ENCODE assay signal across 8 mouse cellular contexts in genomic region chr16:33580736-33581241, GRCm38 (mm10).
DNase-seq lines count a peak whose midpoint lies in the region; ATAC-seq lines count a peak whose summit lies in the region.

No protein-coding gene starts in this region.

- no peaks in the 10 kb centered on the region for H3K27me3 ChIP-seq in heart, embryonic 12.5 days (replicated peaks)
- no peaks in the 10 kb centered on the region for H3K27me3 ChIP-seq in kidney, embryonic 14.5 days (ENCODE audit: control insufficient read depth, insufficient read depth, low read length)

- peak; percentile 58 for DNase-seq in brain, adult 2 months (ENCODE audit: low read depth, low spot score)
- DNase-seq in cerebellum, postnatal 36 days: peak; percentile 41 to 45
- peak; percentile 85 for DNase-seq in lung, postnatal 10 days
- no peak for DNase-seq in thymus, postnatal 0 days (ENCODE audit: low spot score)
- DNase-seq in frontal cortex, postnatal 10 days (ENCODE audit: low spot score in 2 of 2): no peak
- no peak for DNase-seq in spleen, postnatal 10 days (ENCODE audit: low spot score in 2 of 2)

- no peak overlapping the region for H3K4me3 ChIP-seq in heart, embryonic 12.5 days
- no peak overlapping the region for H3K4me3 ChIP-seq in kidney, embryonic 14.5 days (ENCODE audit: low read length)

- H3K4me1 ChIP-seq in heart, embryonic 12.5 days (replicated peaks): peaks cover 92% of the 10 kb centered on the region
- peaks cover 52% of the 10 kb centered on the region for H3K4me1 ChIP-seq in kidney, embryonic 14.5 days (ENCODE audit: control insufficient read depth, insufficient read depth, low read length)

- peak overlapping the region; percentile 28 for H3K4me2 ChIP-seq in heart, embryonic 12.5 days
- H3K4me2 ChIP-seq in kidney, embryonic 14.5 days (replicated peaks; ENCODE audit: low read depth, low read length): no peak overlapping the region

- peak; percentile 82 for ATAC-seq in heart, embryonic 12.5 days (ENCODE audit: insufficient number of reproducible peaks, low FRiP score)
- ATAC-seq in kidney, embryonic 14.5 days (ENCODE audit: low FRiP score, low TSS enrichment): no peak

- H3K36me3 ChIP-seq in heart, embryonic 12.5 days: no peaks in the 10 kb centered on the region
- H3K36me3 ChIP-seq in kidney, embryonic 14.5 days (ENCODE audit: control insufficient read depth, insufficient read depth, low read length): no peaks in the 10 kb centered on the region

- peak overlapping the region; percentile 80 for H3K27ac ChIP-seq in heart, embryonic 12.5 days (ENCODE audit: poor library complexity, severe bottlenecking)
- peak overlapping the region; percentile 89 for H3K27ac ChIP-seq in kidney, embryonic 14.5 days (ENCODE audit: low read depth, low read length)

- no peaks in the 10 kb centered on the region for H3K9me3 ChIP-seq in heart, embryonic 12.5 days (replicated peaks)
- H3K9me3 ChIP-seq in kidney, embryonic 14.5 days (ENCODE audit: control insufficient read depth, low read length): no peaks in the 10 kb centered on the region

- H3K9ac ChIP-seq in heart, embryonic 12.5 days: no peak overlapping the region
- H3K9ac ChIP-seq in kidney, embryonic 14.5 days (ENCODE audit: low read depth, low read length): no peak overlapping the region

Comparison
In these comparisons a context has a peak if more than half of its experiments do, and no peak if none do; other contexts are left out.
1. DNase-seq: peak in brain, adult 2 months (single experiment), cerebellum, postnatal 36 days (2 of 2) and lung, postnatal 10 days (single experiment); none in thymus, postnatal 0 days (single experiment), frontal cortex, postnatal 10 days (0 of 2) and spleen, postnatal 10 days (0 of 2).